8 mouse cellular contexts compared by ENCODE assay signal in the genomic region with DNA sequence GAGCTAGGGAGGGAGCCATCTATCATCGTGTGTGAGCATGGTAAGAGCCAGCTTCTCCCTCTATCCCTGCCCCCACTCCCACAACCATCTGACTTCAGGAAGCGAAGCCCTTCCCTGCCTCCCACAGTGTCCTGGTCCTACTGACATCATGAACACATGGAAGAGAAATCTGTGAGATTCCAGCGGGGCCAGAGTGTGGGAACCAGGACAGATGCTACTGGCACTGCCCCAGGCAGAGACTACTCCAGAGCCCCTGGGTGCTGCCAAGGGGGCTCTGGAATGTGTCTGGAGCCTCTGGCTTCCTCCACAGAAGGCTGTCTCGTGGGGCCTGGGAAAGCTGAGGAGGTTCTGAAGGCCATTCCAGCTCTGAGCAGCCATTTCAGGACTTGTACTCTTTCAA. TPM values are rescaled to one million over a fixed set of nuclear protein-coding genes. Genes with fewer than 3 reads are reported as not detected.
DNase-seq lines count a peak whose midpoint lies in the region; ATAC-seq lines count a peak whose summit lies in the region.
"Had no signal": no experiment of that assay in that cellular context is flagged by ENCODE, and none has a peak within 500 bp of the region (broad histone marks: within the 10 kb centered on the region; RNA-seq: fewer than 3 reads in every experiment).

No protein-coding gene starts in this region.

- H3K4me3 ChIP-seq in neural tube, embryonic 13.5 days, result no peak overlapping the region

- peaks cover 14% of the 10 kb centered on the region for H3K27me3 ChIP-seq in neural tube, embryonic 13.5 days

- H3K4me1 ChIP-seq in neural tube, embryonic 13.5 days (replicated peaks), result peaks cover 28% of the 10 kb centered on the region

- H3K9ac ChIP-seq in neural tube, embryonic 13.5 days, result no peak overlapping the region

- 33% methylated on average over 4 of the region's 4 CpGs for WGBS in neural tube, embryonic 13.5 days

- H3K27ac ChIP-seq in neural tube, embryonic 13.5 days (replicated peaks), result 0 out of 2 replicates have a peak overlapping the region, but pooled peaks have one; percentile 18

- intact Hi-C loops in heart, postnatal 14 days (cut with DNase I), result no loop called here

- H3K9me3 ChIP-seq in neural tube, embryonic 13.5 days, result no peaks in the 10 kb centered on the region

- H3K36me3 ChIP-seq in neural tube, embryonic 13.5 days, result no peaks in the 10 kb centered on the region

- peak; percentile 40 to 46 for DNase-seq in layer of hippocampus, adult 8-10 months (ENCODE audit: low spot score in 2 of 2)
- no peak for DNase-seq in layer of hippocampus, postnatal 25 days (ENCODE audit: extremely low spot score in 1 of 2, low spot score in 1 of 2)
- DNase-seq in gastrocnemius, postnatal 25 days, result peak; percentile 79
- DNase-seq in heart, postnatal 14 days, result peak; percentile 79
- no peak for DNase-seq in frontal cortex, adult 2 months (ENCODE audit: extremely low spot score in 1 of 2, low spot score in 1 of 2)
- DNase-seq in thymus, adult 18-20 months, result no peak

- no peak for ATAC-seq in neural tube, embryonic 13.5 days (ENCODE audit: low read depth)
- ATAC-seq: Patski had no signal

- H3K4me2 ChIP-seq in neural tube, embryonic 13.5 days, result no peak overlapping the region

RNA-seq across cellular contexts. Expression of a gene that starts 5.6 kb away (rescaled TPM):
- 1 to 10 TPM; 2.9 to 5.2 (median 3.5) TPM for total RNA-seq in layer of hippocampus, adult 8-10 months (2022)
- total RNA-seq in layer of hippocampus, postnatal 25 days (2021), result 1 to 10 TPM; 3.9 to 4.8 TPM
- 1 to 10 TPM; 6.7 to 7.4 TPM for total RNA-seq in gastrocnemius, postnatal 25 days (2021)
- total RNA-seq in heart, postnatal 14 days (2021), result 10 to 100 TPM; 21.4 to 21.6 TPM
- polyA plus RNA-seq in neural tube, embryonic 13.5 days (2015; fragmentation: Nextera tagmentation; extraction: Ambion mirVana), result 13.6 and 13.9 TPM in 2 replicates
- 5.9 and 7.1 TPM in 2 replicates for polyA plus RNA-seq in frontal cortex, adult 2 months (2012; rRNA removed)
- polyA plus RNA-seq: Patski had no signal

RNA-seq across cellular contexts. Expression of a gene that starts 26.4 kb away (rescaled TPM):
- 10 to 100 TPM; 14.5 to 16.8 (median 15.6) TPM for total RNA-seq in layer of hippocampus, adult 8-10 months (2022)
- total RNA-seq in layer of hippocampus, postnatal 25 days (2021), result 10 to 100 TPM; 15.7 to 16.3 TPM
- 10 to 100 TPM; 19.6 to 32.5 TPM for total RNA-seq in gastrocnemius, postnatal 25 days (2021)
- 10 to 100 TPM; 37.2 to 47.6 TPM for total RNA-seq in heart, postnatal 14 days (2021)
- polyA plus RNA-seq in neural tube, embryonic 13.5 days (2015; fragmentation: Nextera tagmentation; extraction: Ambion mirVana), result not detected in 2 replicates
- 3.2 and 3.8 TPM in 2 replicates for polyA plus RNA-seq in frontal cortex, adult 2 months (2012; rRNA removed)
- polyA plus RNA-seq: Patski had no signal

RNA-seq across cellular contexts. Expression of a gene that starts 34.4 kb away (rescaled TPM):
- 10 to 100 TPM; 40.2 to 45.7 (median 44.2) TPM for total RNA-seq in layer of hippocampus, adult 8-10 months (2022)
- 10 to 100 TPM; 46.3 to 46.5 TPM for total RNA-seq in layer of hippocampus, postnatal 25 days (2021)
- total RNA-seq in gastrocnemius, postnatal 25 days (2021), result 100 to 1,000 TPM; 278 to 325 TPM
- total RNA-seq in heart, postnatal 14 days (2021), result 100 to 1,000 TPM; 255 to 289 TPM
- polyA plus RNA-seq in neural tube, embryonic 13.5 days (2015; fragmentation: Nextera tagmentation; extraction: Ambion mirVana), result 24.2 and 25.0 TPM in 2 replicates
- 39.4 and 40.2 TPM in 2 replicates for polyA plus RNA-seq in frontal cortex, adult 2 months (2012; rRNA removed)

RNA-seq across cellular contexts. Expression of a gene that starts 44.7 kb away (rescaled TPM):
- total RNA-seq in layer of hippocampus, adult 8-10 months (2022), result 100 to 1,000 TPM; 374 to 501 (median 436) TPM
- 100 to 1,000 TPM; 486 to 540 TPM for total RNA-seq in layer of hippocampus, postnatal 25 days (2021)
- under 1 TPM in 1 of 2 experiments, not detected in 1; 0.36 TPM for total RNA-seq in gastrocnemius, postnatal 25 days (2021)
- total RNA-seq in heart, postnatal 14 days (2021), result under 1 TPM; 0.07 to 0.26 TPM
- 10.4 and 11.2 TPM in 2 replicates for polyA plus RNA-seq in neural tube, embryonic 13.5 days (2015; fragmentation: Nextera tagmentation; extraction: Ambion mirVana)
- 523 and 615 TPM in 2 replicates for polyA plus RNA-seq in frontal cortex, adult 2 months (2012; rRNA removed)
- polyA plus RNA-seq: Patski had no signal

Comparison
In these comparisons a context has a peak if more than half of its experiments do, and no peak if none do; other contexts are left out.
1. DNase-seq: peak in layer of hippocampus, adult 8-10 months (2 of 2), gastrocnemius, postnatal 25 days (single experiment) and heart, postnatal 14 days (2 of 2); none in layer of hippocampus, postnatal 25 days (0 of 2), frontal cortex, adult 2 months (0 of 2) and thymus, adult 18-20 months (0 of 2).
2. RNA of a gene that starts 34.4 kb away (total RNA-seq): 278 to 325 TPM in gastrocnemius, postnatal 25 days and 255 to 289 TPM in heart, postnatal 14 days; 46.3 to 46.5 TPM in layer of hippocampus, postnatal 25 days and 40.2 to 45.7 TPM in layer of hippocampus, adult 8-10 months; every median in the first group is over 4 times any median in the second.